ENCODE assay signal across 8 mouse cellular contexts in the genomic region with DNA sequence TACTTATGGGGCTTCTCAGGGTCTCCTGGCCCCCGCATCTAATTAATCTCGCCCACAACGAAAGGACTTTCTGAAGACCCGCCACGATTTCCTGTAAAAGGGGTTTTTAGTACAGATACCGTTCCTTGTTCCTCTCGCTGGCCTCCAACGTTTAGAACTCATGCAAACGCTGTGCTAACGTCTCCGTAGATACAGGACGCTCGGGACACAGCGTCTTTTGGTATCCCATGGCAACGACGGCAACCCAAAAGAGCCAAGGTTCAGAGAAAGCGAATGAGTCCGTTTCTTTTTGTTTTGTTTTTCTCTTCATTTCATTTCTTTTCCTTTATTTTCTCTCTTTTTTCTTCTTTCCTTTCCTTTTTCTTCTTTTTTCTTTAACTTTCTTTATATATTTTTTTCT. TPM values are rescaled to one million over a fixed set of nuclear protein-coding genes. Genes with fewer than 3 reads are reported as not detected.
DNase-seq lines count a peak whose midpoint lies in the region; ATAC-seq lines count a peak whose summit lies in the region.

A gene (minus strand): TSS at position 198 of the 400 bp plus-strand sequence.

- H3K9me3 ChIP-seq in forebrain, embryonic 14.5 days (replicated peaks; ENCODE audit: control insufficient read depth, low read length): no peaks in the 10 kb centered on the region
- no peaks in the 10 kb centered on the region for H3K9me3 ChIP-seq in kidney, embryonic 14.5 days (ENCODE audit: control insufficient read depth, low read length)
- H3K9me3 ChIP-seq in limb, embryonic 13.5 days: no peaks in the 10 kb centered on the region

- no peak within 1 kb of the TSS for H3K27ac ChIP-seq in forebrain, embryonic 14.5 days (ENCODE audit: low read depth, low read length)
- H3K27ac ChIP-seq in kidney, embryonic 14.5 days (ENCODE audit: low read depth, low read length): no peak within 1 kb of the TSS
- H3K27ac ChIP-seq in limb, embryonic 13.5 days: no peak within 1 kb of the TSS

- H3K4me1 ChIP-seq in forebrain, embryonic 14.5 days (ENCODE audit: control insufficient read depth, insufficient read depth, low read length): no peaks in the 10 kb centered on the region
- no peaks in the 10 kb centered on the region for H3K4me1 ChIP-seq in kidney, embryonic 14.5 days (ENCODE audit: control insufficient read depth, insufficient read depth, low read length)
- H3K4me1 ChIP-seq in limb, embryonic 13.5 days: no peaks in the 10 kb centered on the region

- WGBS in forebrain, embryonic 14.5 days: 1% methylated on average over 18 of the region's 18 CpGs
- 2% methylated on average over 18 of the region's 18 CpGs for WGBS in kidney, embryonic 14.5 days
- 2% methylated on average over 18 of the region's 18 CpGs for WGBS in limb, embryonic 13.5 days

- peak; percentile 20 for DNase-seq in urinary bladder, postnatal 14 days (ENCODE audit: low spot score)
- DNase-seq in urinary bladder, postnatal 36 days (ENCODE audit: low spot score in 2 of 2): no peak
- peak; percentile 84 for DNase-seq in forebrain, embryonic 14.5 days (ENCODE audit: low spot score)
- peak; percentile 11 for DNase-seq in retina, adult 2 months (ENCODE audit: low read depth, low spot score)
- no peak for DNase-seq in MN1 (ENCODE audit: low spot score)

- H3K9ac ChIP-seq in forebrain, embryonic 14.5 days (ENCODE audit: low read length): peak within 1 kb of the TSS; percentile 36; the same call in 1 of the 2 replicates
- no peak within 1 kb of the TSS for H3K9ac ChIP-seq in kidney, embryonic 14.5 days (ENCODE audit: low read depth, low read length)
- no peak within 1 kb of the TSS for H3K9ac ChIP-seq in limb, embryonic 13.5 days

- peak within 1 kb of the TSS; percentile 50 for H3K4me2 ChIP-seq in forebrain, embryonic 14.5 days (ENCODE audit: low read length)
- no peak within 1 kb of the TSS; the same call in 1 of the 2 replicates for H3K4me2 ChIP-seq in kidney, embryonic 14.5 days (replicated peaks; ENCODE audit: low read depth, low read length)
- H3K4me2 ChIP-seq in limb, embryonic 13.5 days (replicated peaks): peak within 1 kb of the TSS; percentile 51

- ATAC-seq in forebrain, embryonic 14.5 days: peak; percentile 66; the same call in 1 of the 2 replicates
- ATAC-seq in kidney, embryonic 14.5 days (ENCODE audit: low FRiP score, low TSS enrichment): no peak
- ATAC-seq in limb, embryonic 13.5 days (ENCODE audit: low FRiP score, low read depth): no peak
- ATAC-seq in granulocyte monocyte progenitor cell, adult 5-6 weeks (replicated peaks; ENCODE audit: poor library complexity, severe bottlenecking): no peak

- peak within 1 kb of the TSS; percentile 24 for H3K4me3 ChIP-seq in forebrain, embryonic 14.5 days (ENCODE audit: low read depth, low read length)
- peak within 1 kb of the TSS; percentile 15; the same call in 1 of the 2 replicates for H3K4me3 ChIP-seq in kidney, embryonic 14.5 days (ENCODE audit: low read length)
- H3K4me3 ChIP-seq in limb, embryonic 13.5 days: peak within 1 kb of the TSS; percentile 21; the same call in 1 of the 2 replicates

- peaks cover 15% of the 10 kb centered on the region; the same call in 1 of the 2 replicates for H3K27me3 ChIP-seq in forebrain, embryonic 14.5 days (replicated peaks; ENCODE audit: control insufficient read depth, insufficient read depth, low read length)
- H3K27me3 ChIP-seq in kidney, embryonic 14.5 days (ENCODE audit: control insufficient read depth, insufficient read depth, low read length): peaks cover 36% of the 10 kb centered on the region
- peaks cover 79% of the 10 kb centered on the region for H3K27me3 ChIP-seq in limb, embryonic 13.5 days

- no peaks in the 10 kb centered on the region for H3K36me3 ChIP-seq in forebrain, embryonic 14.5 days (ENCODE audit: control insufficient read depth, insufficient read depth, low read length)
- no peaks in the 10 kb centered on the region for H3K36me3 ChIP-seq in kidney, embryonic 14.5 days (ENCODE audit: control insufficient read depth, insufficient read depth, low read length)
- H3K36me3 ChIP-seq in limb, embryonic 13.5 days: no peaks in the 10 kb centered on the region

RNA-seq across cellular contexts. Expression of the gene that starts here (rescaled TPM):
- polyA plus RNA-seq in forebrain, embryonic 14.5 days (2014; fragmentation: Nextera tagmentation; extraction: Ambion mirVana): 0.29 and 0.68 TPM in 2 replicates
- polyA plus RNA-seq in kidney, embryonic 14.5 days (2014; fragmentation: Nextera tagmentation; extraction: Ambion mirVana): not detected in 2 replicates
- polyA plus RNA-seq in limb, embryonic 13.5 days (2015; fragmentation: Nextera tagmentation; extraction: Ambion mirVana): not detected in 2 replicates
- not detected in 2 replicates for total RNA-seq in granulocyte monocyte progenitor cell, adult 5-6 weeks (2014; fragmentation: Nextera tagmentation)
- total RNA-seq in granulocyte monocyte progenitor cell, adult 5-6 weeks (2017): not detected in 2 replicates

Comparison
In these comparisons a context has a peak if more than half of its experiments do, and no peak if none do; other contexts are left out.
1. DNase-seq: peak in urinary bladder, postnatal 14 days (single experiment) and retina, adult 2 months (single experiment); none in urinary bladder, postnatal 36 days (0 of 2) and MN1 (single experiment).
2. Peak in DNase-seq, ATAC-seq, H3K4me3 ChIP-seq, H3K9ac ChIP-seq and H3K4me2 ChIP-seq in forebrain, embryonic 14.5 days; RNA of the gene not detected or under 1 TPM.
3. Peak in every context shown above with its lines, with median percentiles within 50 percentile points of each other: H3K4me3 ChIP-seq.